Mouse (Mus musculus) left cerebral cortex, postnatal 10 days (tissue): ENCODE results near the gene 1110065P20Rik. TPM values are rescaled to one million over a fixed set of nuclear protein-coding genes. Genes with fewer than 3 reads are reported as not detected.

Experiments used
- DNase-seq, 2 experiments: peaks; one replicate each; pipeline ENCODE4 v3.0.0; 2021 to 2022; ENCODE audit warnings: low spot score in 2 of 2, mixed read lengths in 1 of 2; ENCODE audit errors: extremely low spot score in 1 of 2
- intact Hi-C: fragments of 180-260 bp; cut with DNase I; formaldehyde crosslinking; loops from one replicate; pipeline ENCODE4 v1.15.1; 2025
- total RNA-seq, 2 experiments: library from RNA; stranded (reverse); gene quantifications; 2 replicates each; pipeline ENCODE4 v1.2.3; 2021

1110065P20Rik gene
- total RNA-seq, 2 experiments from 2014 or later: 87.8 to 97.6 TPM

GRCm38 (mm10) chr4:124801552-124802308, 49.3 kb downstream of the 1110065P20Rik start, which contains the start of gene Mtf1:
Gene Mtf1, plus strand, starts transcription at chr4:124802104.
- intact Hi-C loops: loop anchor here (5.0 kb wide), 1 partner anchor 46 kb away; no protein-coding TSS in a partner anchor
- peak; percentile 83 to 93 for DNase-seq

Other genes with a start within 250 kb of the 1110065P20Rik start
- under 1 TPM; 0.54 to 0.71 TPM for gene 3100002H09Rik, start 240.4 kb downstream of the 1110065P20Rik start, total RNA-seq
- gene Pou3f1, start 194.4 kb downstream of the 1110065P20Rik start, total RNA-seq: 10 to 100 TPM; 31.3 to 33.5 TPM
- 10 to 100 TPM; 15.2 to 15.8 TPM for gene Utp11, start 157.6 kb downstream of the 1110065P20Rik start, total RNA-seq
- 1 to 10 TPM; 3.8 to 4.5 TPM for gene Fhl3, start 150.5 kb downstream of the 1110065P20Rik start, total RNA-seq
- gene Sf3a3, start 136.4 kb downstream of the 1110065P20Rik start, total RNA-seq: 10 to 100 TPM; 36.3 to 36.6 TPM
- gene Inpp5b, start 109.3 kb downstream of the 1110065P20Rik start, total RNA-seq: 10 to 100 TPM; 34.8 to 38.5 TPM
- gene Mtf1, start 49.1 kb downstream of the 1110065P20Rik start, total RNA-seq: 10 to 100 TPM; 22.8 to 24.4 TPM
- 10 to 100 TPM; 27.9 to 33.3 TPM for gene Yrdc, start 517 bp downstream of the 1110065P20Rik start, total RNA-seq
- 10 to 100 TPM; 54.0 TPM for gene Maneal, start 11.0 kb upstream of the 1110065P20Rik start, total RNA-seq
- 10 to 100 TPM; 25.4 to 27.5 TPM for gene Epha10, start 29.7 kb upstream of the 1110065P20Rik start, total RNA-seq
- 10 to 100 TPM; 16.3 to 19.3 TPM for gene 9930104L06Rik, start 85.9 kb upstream of the 1110065P20Rik start, total RNA-seq
- gene Cdca8, start 88.1 kb upstream of the 1110065P20Rik start, total RNA-seq: 1 to 10 TPM; 4.0 to 4.4 TPM
- gene Rspo1, start 135.2 kb upstream of the 1110065P20Rik start, total RNA-seq: 1 to 10 TPM; 3.5 to 4.1 TPM
- gene Gnl2, start 165.4 kb upstream of the 1110065P20Rik start, total RNA-seq: 10 to 100 TPM; 75.2 to 77.3 TPM
- gene Dnali1, start 214.5 kb upstream of the 1110065P20Rik start, total RNA-seq: under 1 TPM; 0.16 to 0.21 TPM
- gene Snip1, start 215.5 kb upstream of the 1110065P20Rik start, total RNA-seq: 10 to 100 TPM; 12.8 to 13.7 TPM
- 100 to 1,000 TPM; 142 to 151 TPM for gene Meaf6, start 233.9 kb upstream of the 1110065P20Rik start, total RNA-seq